Mouse (Mus musculus): ENCODE results near the gene Serpinb2. TPM values are rescaled to one million over a fixed set of nuclear protein-coding genes. Genes with fewer than 3 reads are reported as not detected.

The Serpinb2 gene
- polyA plus RNA-seq, 1 experiment from 2014 or later = 0.32 TPM

DNA sequence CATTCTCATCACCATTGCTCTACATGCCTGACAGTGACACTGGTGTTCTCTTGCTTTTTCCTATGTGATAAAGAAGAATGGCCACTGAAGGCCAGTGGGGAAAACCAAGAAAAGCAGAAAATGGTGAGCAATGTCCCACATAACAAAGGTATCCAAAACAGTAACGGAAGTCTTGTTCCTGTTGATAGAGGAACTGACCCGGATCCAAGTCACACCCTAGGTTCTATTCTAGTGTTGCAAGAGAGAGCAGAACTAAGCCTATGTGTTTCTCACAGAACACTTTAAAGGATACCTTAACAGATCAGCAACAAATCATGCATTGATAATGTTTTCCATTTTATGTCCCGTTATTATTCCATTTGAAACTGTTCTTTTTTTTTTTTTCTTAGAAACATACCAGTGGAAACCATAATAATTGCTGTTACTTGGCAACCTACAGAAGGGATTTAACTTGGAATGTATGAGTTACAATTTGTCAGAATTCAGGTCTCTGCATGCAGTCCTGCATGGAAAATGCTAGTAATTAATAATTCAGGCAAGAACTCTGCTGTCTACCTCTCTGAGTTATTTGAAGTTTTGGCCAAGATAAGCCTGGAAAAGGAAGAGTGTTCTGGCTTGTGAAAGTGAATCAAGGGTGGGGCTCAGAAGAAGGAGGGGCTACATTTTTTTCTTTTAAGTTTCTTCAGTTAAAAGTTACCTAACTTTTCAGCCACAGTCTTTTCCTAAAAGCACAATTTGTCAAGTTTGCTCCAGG, 17.3 kb downstream of the Serpinb2 start:
- no peaks in the 10 kb centered on the region for H3K9me3 ChIP-seq (replicated peaks)
- H3K36me3 ChIP-seq = no peaks in the 10 kb centered on the region
- H3K27me3 ChIP-seq = no peaks in the 10 kb centered on the region
- no peaks in the 10 kb centered on the region for H3K4me1 ChIP-seq
- WGBS = 82% methylated on average over 3 of the region's 3 CpGs
- H3K9ac ChIP-seq = no peak overlapping the region
- no peak for ATAC-seq (replicated peaks; ENCODE audit: low FRiP score)
- no peak overlapping the region for H3K4me3 ChIP-seq (replicated peaks)
- no peak overlapping the region for H3K4me2 ChIP-seq
- no peak overlapping the region for H3K27ac ChIP-seq

DNA sequence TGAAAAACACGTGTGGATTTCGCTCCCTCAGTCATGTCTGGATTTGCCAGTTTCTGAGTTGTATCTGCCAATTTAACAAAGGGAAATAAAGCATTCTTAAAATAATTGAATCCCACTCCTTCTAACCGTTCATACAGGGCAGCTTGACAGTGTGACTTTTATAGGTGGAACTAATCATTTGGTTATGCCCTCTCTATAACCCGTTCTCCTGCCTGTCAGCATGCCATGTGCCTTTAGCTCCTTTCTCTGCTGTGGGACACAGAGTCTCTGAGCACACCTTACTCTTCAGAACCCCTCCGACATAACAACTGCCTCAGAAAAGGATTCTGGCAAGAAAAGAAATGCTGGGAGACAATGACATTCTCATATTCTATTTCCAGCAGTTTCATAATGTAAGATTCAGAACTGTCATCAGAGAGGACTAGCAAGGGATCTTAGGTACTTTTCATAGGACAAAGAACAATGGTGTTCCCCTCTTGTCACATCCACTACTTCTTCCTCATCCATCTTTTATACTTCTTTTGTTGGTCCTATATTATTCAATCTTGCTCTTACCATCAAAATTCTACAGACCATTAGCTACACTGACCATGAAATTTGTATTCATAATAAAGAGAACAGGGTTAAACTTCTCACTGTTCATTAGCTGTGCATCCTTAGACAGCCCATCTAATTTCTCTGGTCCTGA, 18.3 kb downstream of the Serpinb2 start:
- WGBS = 68% methylated on average over 5 of the region's 5 CpGs
- H3K4me3 ChIP-seq (replicated peaks) = no peak overlapping the region
- no peak for ATAC-seq (replicated peaks; ENCODE audit: low FRiP score)
- no peak overlapping the region for H3K9ac ChIP-seq
- H3K4me1 ChIP-seq = no peaks in the 10 kb centered on the region
- no peaks in the 10 kb centered on the region for H3K36me3 ChIP-seq
- no peak overlapping the region for H3K27ac ChIP-seq
- no peaks in the 10 kb centered on the region for H3K27me3 ChIP-seq
- H3K4me2 ChIP-seq = no peak overlapping the region
- no peaks in the 10 kb centered on the region for H3K9me3 ChIP-seq (replicated peaks)

DNA sequence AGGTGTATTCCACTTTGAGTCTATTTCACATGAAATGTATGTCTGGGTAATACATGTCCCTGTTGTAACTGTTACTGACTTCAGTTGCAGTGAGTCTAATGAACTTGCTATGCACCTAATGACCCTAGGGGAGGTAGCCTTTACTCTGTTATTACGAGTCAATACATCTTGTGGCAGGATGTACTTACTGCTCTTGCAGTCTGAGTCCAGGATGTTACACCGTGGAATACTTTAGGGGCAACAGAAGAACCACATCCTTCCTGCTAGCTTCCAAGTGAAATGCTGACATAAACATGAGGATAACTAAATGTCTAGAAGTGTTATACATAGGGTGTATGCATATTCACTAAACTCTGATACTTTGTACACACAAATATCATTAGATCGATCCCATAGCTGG, 22.5 kb downstream of the Serpinb2 start:
- no peak overlapping the region for H3K4me2 ChIP-seq
- no peak overlapping the region for H3K9ac ChIP-seq
- ATAC-seq (replicated peaks; ENCODE audit: low FRiP score) = no peak
- H3K27ac ChIP-seq = no peak overlapping the region
- no peaks in the 10 kb centered on the region for H3K4me1 ChIP-seq
- no peak overlapping the region for H3K4me3 ChIP-seq (replicated peaks)
- no peaks in the 10 kb centered on the region for H3K27me3 ChIP-seq
- no peaks in the 10 kb centered on the region for H3K9me3 ChIP-seq (replicated peaks)
- no peaks in the 10 kb centered on the region for H3K36me3 ChIP-seq
- 74% methylated on average over 3 of the region's 3 CpGs for WGBS

DNA sequence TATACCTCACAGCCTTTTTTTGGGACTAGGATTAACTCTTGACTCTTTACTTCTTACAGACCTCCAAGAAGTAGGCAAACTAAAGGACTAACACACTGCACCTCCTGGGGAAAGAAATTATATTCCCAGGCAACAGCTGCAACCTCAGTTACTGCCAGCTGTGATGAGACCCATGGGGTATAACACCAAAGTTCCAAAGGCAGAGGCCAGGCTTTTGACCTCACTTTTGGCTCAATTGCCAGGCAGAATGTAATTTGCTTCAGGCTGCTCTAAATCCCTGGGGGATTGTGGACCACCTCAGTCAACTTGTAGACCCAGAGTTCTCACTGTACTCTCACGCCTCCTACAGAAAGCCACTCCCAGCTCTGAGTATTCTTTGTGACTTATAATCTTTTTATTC, 26.2 kb downstream of the Serpinb2 start:
- no peak overlapping the region for H3K4me2 ChIP-seq
- no peaks in the 10 kb centered on the region for H3K4me1 ChIP-seq
- no peaks in the 10 kb centered on the region for H3K27me3 ChIP-seq
- no peaks in the 10 kb centered on the region for H3K9me3 ChIP-seq (replicated peaks)
- H3K4me3 ChIP-seq (replicated peaks) = no peak overlapping the region
- 79% methylated on average over 1 of the region's 1 CpGs for WGBS
- no peak overlapping the region for H3K9ac ChIP-seq
- H3K27ac ChIP-seq = no peak overlapping the region
- no peaks in the 10 kb centered on the region for H3K36me3 ChIP-seq
- no peak for ATAC-seq (replicated peaks; ENCODE audit: low FRiP score)

DNA sequence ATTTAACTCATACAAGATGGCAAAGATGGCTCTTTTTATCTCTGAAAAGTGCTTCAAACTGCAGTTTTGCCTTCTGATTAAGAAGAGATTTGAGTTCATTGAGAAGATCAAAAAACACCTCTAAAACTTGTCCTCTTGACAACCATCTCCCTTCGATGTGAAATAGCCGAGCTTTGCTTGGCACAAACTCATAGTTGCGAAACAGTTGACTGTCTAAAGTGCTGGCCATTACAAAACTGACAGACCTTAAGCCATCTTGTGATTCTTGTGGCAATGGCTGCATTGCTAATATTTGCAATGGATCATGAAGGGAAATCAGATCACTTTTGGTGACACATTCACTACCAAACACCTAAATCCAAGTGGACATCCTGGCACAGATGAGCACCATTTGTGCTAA, 48.3 kb downstream of the Serpinb2 start:
- Histone ChIP-seq H3K9ac (no peak overlapping the region), H3K9me3 (replicated peaks) (no peaks in the 10 kb centered on the region), H3K4me3 (replicated peaks) (no peak overlapping the region), H3K27ac (no peak overlapping the region), H3K36me3 (no peaks in the 10 kb centered on the region), H3K27me3 (no peaks in the 10 kb centered on the region), H3K4me2 (no peak overlapping the region), H3K4me1 (no peaks in the 10 kb centered on the region)
- WGBS = 88% methylated on average over 3 of the region's 3 CpGs
- no peak for ATAC-seq (replicated peaks; ENCODE audit: low FRiP score)

DNA sequence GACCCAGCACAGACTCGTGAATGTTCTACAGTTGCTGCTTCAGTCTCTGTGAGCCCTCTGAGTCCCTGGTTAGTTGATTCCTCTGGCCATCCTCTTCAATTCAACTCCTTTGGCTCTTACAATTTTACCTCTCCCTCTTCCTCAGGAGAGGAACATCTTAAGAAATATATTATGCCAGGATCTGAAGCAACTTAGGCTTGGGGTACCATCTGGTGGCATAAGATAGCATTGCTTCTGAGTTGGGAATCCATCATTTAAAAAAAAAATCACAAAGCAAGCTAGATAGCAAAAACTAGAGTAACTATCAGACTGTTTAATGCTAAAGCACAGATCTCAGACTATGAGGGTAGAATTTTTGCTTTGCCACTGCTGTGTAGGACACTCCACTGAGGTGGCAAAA, 50.9 kb downstream of the Serpinb2 start:
- H3K4me1 ChIP-seq = no peaks in the 10 kb centered on the region
- H3K27ac ChIP-seq = no peak overlapping the region
- ATAC-seq (replicated peaks; ENCODE audit: low FRiP score) = no peak
- H3K9me3 ChIP-seq (replicated peaks) = no peaks in the 10 kb centered on the region
- H3K4me2 ChIP-seq = no peak overlapping the region
- WGBS = 80% methylated on average over 1 of the region's 1 CpGs
- H3K27me3 ChIP-seq = no peaks in the 10 kb centered on the region
- no peak overlapping the region for H3K4me3 ChIP-seq (replicated peaks)
- no peaks in the 10 kb centered on the region for H3K36me3 ChIP-seq
- H3K9ac ChIP-seq = no peak overlapping the region

DNA sequence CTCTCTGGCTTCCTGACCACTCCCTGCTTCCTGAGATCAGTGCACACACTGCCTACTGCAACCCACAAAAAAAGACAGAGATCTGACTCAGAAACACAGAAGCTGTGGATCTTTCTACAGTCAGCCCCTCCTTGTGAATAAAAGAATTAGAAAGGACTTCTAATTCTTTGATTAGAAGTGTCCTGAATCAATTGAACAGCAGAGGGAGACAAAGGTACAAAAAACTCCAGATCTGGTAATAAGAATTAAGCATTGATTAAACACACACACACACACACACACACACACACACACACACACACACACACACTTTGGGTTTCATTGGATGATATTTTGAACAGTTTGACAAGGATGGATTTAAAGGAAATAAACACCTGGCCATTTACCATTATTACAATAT, 54.4 kb downstream of the Serpinb2 start:
- no peaks in the 10 kb centered on the region for H3K36me3 ChIP-seq
- H3K4me1 ChIP-seq = no peaks in the 10 kb centered on the region
- H3K9me3 ChIP-seq (replicated peaks) = no peaks in the 10 kb centered on the region
- H3K27ac ChIP-seq = no peak overlapping the region
- no peak for ATAC-seq (replicated peaks; ENCODE audit: low FRiP score)
- H3K9ac ChIP-seq = no peak overlapping the region
- H3K4me3 ChIP-seq (replicated peaks) = no peak overlapping the region
- no peak overlapping the region for H3K4me2 ChIP-seq
- H3K27me3 ChIP-seq = no peaks in the 10 kb centered on the region

DNA sequence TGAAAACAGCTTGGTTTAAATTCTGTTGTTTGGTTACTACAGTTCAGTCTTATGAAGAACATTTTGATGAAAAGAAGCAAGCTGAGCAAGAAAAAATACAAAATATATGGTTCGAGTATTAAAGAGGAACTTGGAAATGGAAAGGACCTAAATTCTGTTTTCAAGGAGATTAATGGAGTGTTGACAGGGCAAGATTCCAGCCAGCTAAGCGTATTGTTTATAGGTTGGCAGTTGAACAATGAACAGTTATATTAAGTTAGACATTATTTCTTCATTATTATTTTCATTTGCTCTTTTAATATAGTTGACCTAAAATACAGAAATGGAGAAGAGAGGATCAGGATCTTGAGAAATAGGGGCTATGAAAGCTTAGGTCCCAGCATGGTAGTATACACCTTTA, 64.9 kb downstream of the Serpinb2 start:
- ATAC-seq (replicated peaks; ENCODE audit: low FRiP score) = no peak
- Histone ChIP-seq H3K36me3 (no peaks in the 10 kb centered on the region), H3K9me3 (replicated peaks) (no peaks in the 10 kb centered on the region), H3K27ac (no peak overlapping the region), H3K4me3 (replicated peaks) (no peak overlapping the region), H3K27me3 (no peaks in the 10 kb centered on the region), H3K4me1 (no peaks in the 10 kb centered on the region), H3K9ac (no peak overlapping the region), H3K4me2 (no peak overlapping the region)
- 71% methylated on average over 2 of the region's 2 CpGs for WGBS

DNA sequence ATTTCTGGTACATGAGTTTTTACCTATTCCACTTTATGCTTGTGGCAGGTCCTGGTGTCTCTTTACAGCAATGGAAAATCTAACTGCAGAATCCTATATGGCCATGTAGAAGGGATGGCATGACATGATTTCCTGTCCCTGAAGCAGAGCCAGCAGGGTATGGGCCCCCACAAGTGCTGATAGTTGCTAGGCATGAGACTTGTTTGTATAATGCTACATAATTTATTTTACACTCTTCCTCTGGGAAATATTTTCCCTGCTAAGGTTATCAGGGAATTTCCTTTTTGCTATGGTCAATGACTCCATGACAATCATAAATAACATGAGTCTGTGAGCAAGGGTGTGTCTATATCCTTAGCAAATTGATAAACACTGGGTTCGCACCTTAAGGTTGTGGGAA, 66.3 kb downstream of the Serpinb2 start:
- no peak for ATAC-seq (replicated peaks; ENCODE audit: low FRiP score)
- Histone ChIP-seq H3K27ac (no peak overlapping the region), H3K27me3 (no peaks in the 10 kb centered on the region), H3K4me3 (replicated peaks) (no peak overlapping the region), H3K36me3 (no peaks in the 10 kb centered on the region), H3K4me1 (no peaks in the 10 kb centered on the region), H3K9me3 (replicated peaks) (no peaks in the 10 kb centered on the region), H3K9ac (no peak overlapping the region), H3K4me2 (no peak overlapping the region)
- 63% methylated on average over 1 of the region's 1 CpGs for WGBS

DNA sequence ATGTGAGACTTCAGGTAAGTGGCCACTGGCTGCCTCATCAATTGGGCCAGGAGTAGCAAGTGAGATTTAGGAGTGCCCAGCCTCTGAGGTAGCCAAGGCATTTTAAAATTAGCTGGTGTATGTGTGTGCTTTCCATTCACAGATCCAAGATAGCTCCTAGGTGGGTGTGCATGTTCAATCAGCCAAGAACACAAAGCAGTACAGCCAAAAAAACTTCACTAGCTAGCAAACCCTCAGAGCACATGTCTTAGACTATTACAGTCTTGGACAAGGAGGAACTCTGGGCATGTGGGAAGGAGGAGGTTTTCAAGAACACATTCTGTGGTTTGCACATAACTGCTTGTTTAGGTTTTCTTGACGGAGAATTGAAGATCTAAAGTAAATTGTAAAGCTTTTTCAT, 70.0 kb downstream of the Serpinb2 start:
- WGBS = 80% methylated on average over 1 of the region's 1 CpGs
- Histone ChIP-seq H3K27me3 (no peaks in the 10 kb centered on the region), H3K36me3 (no peaks in the 10 kb centered on the region), H3K27ac (no peak overlapping the region), H3K4me2 (no peak overlapping the region), H3K4me1 (no peaks in the 10 kb centered on the region), H3K4me3 (replicated peaks) (no peak overlapping the region), H3K9ac (no peak overlapping the region), H3K9me3 (replicated peaks) (no peaks in the 10 kb centered on the region)
- ATAC-seq (replicated peaks; ENCODE audit: low FRiP score) = no peak

DNA sequence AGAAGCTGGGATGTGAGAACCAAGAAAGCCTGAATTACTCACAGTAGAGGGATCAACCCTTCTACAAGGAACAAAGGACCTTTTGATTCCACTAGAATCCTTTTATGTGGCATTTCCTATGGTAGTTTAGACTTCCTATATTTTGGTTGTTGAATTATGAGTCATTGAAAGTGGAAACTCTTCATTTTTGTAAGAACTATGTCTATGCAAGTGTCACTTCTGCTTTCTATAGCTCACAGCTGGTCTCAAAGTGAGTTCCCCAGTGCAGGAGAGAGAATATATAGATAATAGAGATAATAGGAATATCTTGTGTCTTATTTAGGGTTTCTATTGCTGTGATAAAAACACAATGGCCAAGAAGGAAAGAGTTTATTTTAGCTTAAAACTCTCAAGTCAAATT, 71.7 kb downstream of the Serpinb2 start:
- Histone ChIP-seq H3K4me2 (no peak overlapping the region), H3K9me3 (replicated peaks) (no peaks in the 10 kb centered on the region), H3K27ac (no peak overlapping the region), H3K27me3 (no peaks in the 10 kb centered on the region), H3K36me3 (no peaks in the 10 kb centered on the region), H3K9ac (no peak overlapping the region), H3K4me3 (replicated peaks) (no peak overlapping the region), H3K4me1 (no peaks in the 10 kb centered on the region)
- ATAC-seq (replicated peaks; ENCODE audit: low FRiP score) = no peak

DNA sequence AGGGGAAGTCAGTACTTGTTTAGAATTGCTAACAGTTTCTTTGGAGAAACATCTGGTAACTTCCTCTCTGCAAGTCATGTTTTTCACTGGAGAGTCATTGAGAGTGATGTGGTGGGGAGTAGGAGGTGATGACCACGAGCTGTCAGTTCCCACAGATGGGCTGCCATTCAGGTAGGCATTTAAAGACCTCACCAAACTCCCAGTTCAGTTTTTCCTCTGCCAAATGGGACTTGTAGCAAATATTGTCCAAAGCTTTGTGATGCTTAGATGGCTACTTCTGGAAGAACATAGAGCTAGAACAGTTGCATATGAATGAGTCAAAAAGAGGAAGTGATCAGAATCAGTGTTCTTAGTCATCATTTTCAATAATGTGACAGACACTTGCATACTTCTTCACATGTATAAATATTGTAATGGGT, 72.7 kb downstream of the Serpinb2 start:
- Histone ChIP-seq H3K9ac (no peak overlapping the region), H3K4me3 (replicated peaks) (no peak overlapping the region), H3K27ac (no peak overlapping the region), H3K36me3 (no peaks in the 10 kb centered on the region), H3K27me3 (no peaks in the 10 kb centered on the region), H3K9me3 (replicated peaks) (no peaks in the 10 kb centered on the region), H3K4me1 (no peaks in the 10 kb centered on the region), H3K4me2 (no peak overlapping the region)
- WGBS = 63% methylated on average over 1 of the region's 1 CpGs
- ATAC-seq (replicated peaks; ENCODE audit: low FRiP score) = no peak

DNA sequence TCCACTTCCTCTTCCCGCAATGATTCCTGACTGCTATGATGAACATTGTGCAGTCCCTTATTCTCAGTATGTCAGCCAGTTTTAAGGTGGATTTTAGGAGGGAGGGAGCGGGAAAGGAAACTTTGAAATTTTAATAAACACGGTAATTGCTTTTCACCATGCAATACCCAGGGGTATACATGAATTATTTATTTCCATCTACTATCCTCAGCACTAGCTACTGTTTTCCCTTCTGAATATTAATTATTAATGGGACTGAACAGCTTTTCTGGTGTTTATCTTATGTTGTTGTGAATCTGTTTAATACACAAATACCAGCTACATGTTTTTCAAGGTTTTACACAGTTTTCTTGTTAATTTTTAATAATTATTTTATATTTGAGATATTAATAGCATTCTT, 73.7 kb downstream of the Serpinb2 start:
- no peak for ATAC-seq (replicated peaks; ENCODE audit: low FRiP score)
- Histone ChIP-seq H3K4me2 (no peak overlapping the region), H3K36me3 (no peaks in the 10 kb centered on the region), H3K27me3 (no peaks in the 10 kb centered on the region), H3K4me1 (peaks cover 2% of the 10 kb centered on the region; the same call in 1 of the 2 replicates), H3K9ac (no peak overlapping the region), H3K27ac (no peak overlapping the region), H3K4me3 (replicated peaks) (no peak overlapping the region), H3K9me3 (replicated peaks) (no peaks in the 10 kb centered on the region)
- 70% methylated on average over 3 of the region's 3 CpGs for WGBS
